Mouse (Mus musculus): ENCODE measurements around the gene Srd5a1.

GRCm38 (mm10) chr13:69577181-69577834 is 33.9 kb downstream of the Srd5a1 start:
- TF ChIP-seq CTCF (IDR thresholded peaks at IDR 0.05; ENCODE audit: extremely low read depth, insufficient read length, insufficient replicate concordance, low read depth, low read length): no peak
- TF ChIP-seq POLR2A (IDR thresholded peaks at IDR 0.05; ENCODE audit: low read depth, low read length): no peak

Data from small intestine, adult 2 months (tissue).